Mouse (Mus musculus) lung, adult 2 months (tissue): Measurements from ENCODE around the gene Hdhd5.

ENCODE experiments used
- CTCF ChIP-seq: fragments of 200-500 bp; IDR thresholded peaks from 2 replicates; pipeline ENCODE4 v1.5.1; 2011; ENCODE audit warnings: mild to moderate bottlenecking, low read length, control low read depth; ENCODE audit not compliant: insufficient read depth
- POLR2A ChIP-seq: fragments of 200-500 bp; IDR thresholded peaks from 2 replicates; pipeline ENCODE4 v1.6.1; 2011; ENCODE audit warnings: low read depth, mild to moderate bottlenecking, control low read depth, low read length, borderline replicate concordance; ENCODE audit errors: extremely low read depth

GRCm38 (mm10) chr6:120480361-120480760 lies 50.8 kb downstream of the Hdhd5 start:
- no peak for TF ChIP-seq CTCF
- TF ChIP-seq POLR2A: no peak
